Mouse (Mus musculus) kidney, postnatal 36 days (tissue): ENCODE results near the gene Ankib1.
"Not testable (repeated sequence)": the region's sequence is repeated elsewhere in the genome, so short reads cannot be mapped to it uniquely, and the experiment has no call there.

Experiments
- DNase-seq, 2 experiments: peaks; one replicate each; pipeline ENCODE4 v3.0.0; 2021 to 2022; ENCODE audit warnings: mixed read lengths in 2 of 2

The Ankib1 gene

DNA sequence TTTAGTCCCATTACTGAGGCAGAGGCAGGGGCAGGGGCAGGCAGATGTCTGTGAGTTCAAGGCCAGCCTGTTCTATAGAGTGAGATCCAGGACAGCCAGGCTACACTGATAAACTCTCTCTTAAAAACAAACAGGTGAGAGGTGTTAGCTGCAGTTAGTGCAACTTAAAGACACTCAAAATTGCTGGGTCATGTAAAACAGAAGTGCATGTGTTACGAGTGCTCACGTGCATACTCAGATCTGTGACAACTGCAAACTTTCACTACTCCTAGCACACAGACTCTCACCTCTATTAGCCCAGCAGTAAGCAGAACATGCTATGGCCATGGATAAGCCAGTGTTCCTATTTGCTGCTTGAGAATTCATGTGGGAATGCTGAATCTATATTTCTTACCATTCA is 79.3 kb downstream of the Ankib1 start:
- no peak for DNase-seq

DNA sequence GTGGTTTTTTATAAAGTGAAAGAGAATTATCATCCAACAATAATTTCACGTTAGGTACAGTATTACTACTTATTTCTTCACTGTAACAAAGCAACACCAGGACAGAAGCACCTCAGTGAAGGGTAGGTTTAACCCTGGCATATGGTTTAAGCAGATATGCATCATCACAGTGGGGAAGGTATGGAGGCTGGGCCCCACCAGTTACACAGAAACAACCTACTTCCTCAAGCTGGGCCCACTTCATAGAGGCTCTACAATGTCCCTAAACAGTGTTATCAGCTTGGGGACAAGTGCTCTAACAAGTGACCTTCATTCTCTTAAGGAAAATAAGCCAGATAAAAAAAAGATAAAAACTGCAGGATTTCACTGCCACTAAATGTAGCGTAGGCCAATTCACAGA is 79.9 kb downstream of the Ankib1 start:
- DNase-seq: no peak

DNA sequence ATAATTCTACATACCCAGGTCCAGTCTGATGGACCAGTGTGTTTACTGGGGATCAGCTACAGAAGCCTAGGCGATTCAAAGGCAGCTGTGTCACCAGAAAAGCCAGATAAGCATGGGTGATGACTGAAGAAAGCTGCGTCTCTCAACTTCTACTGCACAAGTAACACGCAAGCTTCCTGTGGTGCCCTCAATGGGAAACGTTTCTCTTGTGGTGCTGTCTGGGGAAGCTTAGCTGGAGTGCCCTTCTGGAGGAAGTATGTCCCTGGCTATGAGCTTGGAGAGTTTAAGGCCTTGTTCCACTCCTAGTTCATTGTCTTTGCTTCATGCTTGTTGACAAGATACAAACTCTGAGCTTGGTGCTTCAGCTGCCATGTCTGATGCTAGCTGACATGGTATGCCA is 83.4 kb downstream of the Ankib1 start:
- DNase-seq: no peak

- no peak for DNase-seq
These were observed 86.9 kb downstream of the Ankib1 start for GRCm38 (mm10) chr5:3715800-3716199.

DNA sequence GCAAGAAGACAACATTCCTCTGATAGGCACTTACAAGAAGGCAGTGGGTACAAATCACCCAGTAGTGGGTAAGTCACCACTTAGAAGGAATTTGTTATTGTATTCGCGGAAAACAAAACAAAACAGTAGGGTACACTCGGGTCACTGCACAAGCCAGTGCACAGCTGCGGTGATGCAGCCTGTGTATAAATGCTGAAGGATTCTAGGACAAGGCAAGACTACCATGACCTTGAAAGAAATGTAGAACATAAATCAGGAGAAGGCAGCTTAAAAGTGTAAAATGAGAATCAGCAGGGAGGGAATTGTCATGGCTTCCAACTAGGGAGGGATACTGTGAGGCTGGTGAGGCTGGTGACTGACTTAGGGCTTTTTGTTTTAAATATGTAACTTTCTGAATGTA is 100.5 kb downstream of the Ankib1 start:
- DNase-seq: no peak

GRCm38 (mm10) chr5:3700025-3700424 is 102.7 kb downstream of the Ankib1 start:
- no peak for DNase-seq

GRCm38 (mm10) chr5:3696031-3696430 is 106.7 kb downstream of the Ankib1 start:
- no peak for DNase-seq

GRCm38 (mm10) chr5:3695191-3695590 is 107.5 kb downstream of the Ankib1 start:
- no peak for DNase-seq

- no peak for DNase-seq
These were observed 109.8 kb downstream of the Ankib1 start for GRCm38 (mm10) chr5:3692956-3693355.

GRCm38 (mm10) chr5:3691283-3691682 is 111.4 kb downstream of the Ankib1 start:
- no peak for DNase-seq

- DNase-seq: no peak
These were observed 114.4 kb downstream of the Ankib1 start for GRCm38 (mm10) chr5:3688298-3688697.

DNA sequence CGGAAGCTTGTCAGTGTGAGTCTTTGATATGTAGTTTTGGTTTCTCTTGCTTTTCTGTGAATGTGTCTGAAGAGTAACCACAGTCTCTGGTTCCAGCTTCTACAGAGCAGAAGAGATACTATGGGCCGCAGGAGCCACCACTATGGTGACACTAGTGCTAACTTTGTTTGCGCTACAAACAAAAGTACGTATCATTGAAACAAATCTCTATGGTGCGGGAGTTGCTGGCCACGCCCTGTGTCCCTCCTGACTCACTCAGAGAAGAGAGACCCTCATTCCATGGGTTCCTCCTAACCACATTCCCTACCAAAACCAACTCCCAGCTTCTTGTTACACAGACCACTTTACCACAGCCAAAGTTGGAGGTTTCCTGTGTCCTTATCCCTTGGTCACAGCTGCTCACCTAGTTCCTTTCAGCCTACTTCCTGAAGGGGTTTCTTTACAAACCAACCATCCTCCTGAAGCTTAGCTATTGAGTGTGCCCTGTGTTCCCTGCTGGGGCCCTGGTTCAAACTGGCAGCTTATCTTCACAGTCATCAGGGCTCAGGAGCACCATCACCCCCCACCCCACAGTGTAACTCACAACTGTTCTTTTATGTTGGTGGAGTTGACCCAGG is 132.7 kb downstream of the Ankib1 start:
- no peak for DNase-seq

DNA sequence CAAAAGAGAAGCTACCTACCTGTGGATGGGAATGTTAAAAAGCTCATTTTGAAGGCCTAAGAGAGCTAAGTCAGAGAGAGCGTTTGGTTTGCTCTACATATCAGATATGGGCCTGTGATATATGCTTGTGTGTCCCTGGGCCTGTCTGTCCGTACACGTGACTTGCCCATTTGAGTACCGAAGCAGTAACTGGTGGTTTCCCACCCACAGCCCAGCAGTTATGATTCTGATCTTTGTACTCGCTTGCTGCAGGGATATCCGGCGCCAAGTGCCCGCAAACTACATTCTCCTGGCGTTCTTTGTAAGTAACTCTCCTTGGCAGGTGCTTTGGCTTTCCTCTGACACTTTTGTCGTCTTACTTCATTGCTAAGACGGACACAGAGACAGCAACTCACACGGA is 136.1 kb downstream of the Ankib1 start:
- DNase-seq: no peak

- DNase-seq: no peak
These were observed 137.5 kb downstream of the Ankib1 start for GRCm38 (mm10) chr5:3665225-3665624.

GRCm38 (mm10) chr5:3657085-3657484 is 145.6 kb downstream of the Ankib1 start, which contains the start of gene Gatad1:
Gene Gatad1, minus strand, starts transcription at chr5:3657185.
- no peak for DNase-seq

DNA sequence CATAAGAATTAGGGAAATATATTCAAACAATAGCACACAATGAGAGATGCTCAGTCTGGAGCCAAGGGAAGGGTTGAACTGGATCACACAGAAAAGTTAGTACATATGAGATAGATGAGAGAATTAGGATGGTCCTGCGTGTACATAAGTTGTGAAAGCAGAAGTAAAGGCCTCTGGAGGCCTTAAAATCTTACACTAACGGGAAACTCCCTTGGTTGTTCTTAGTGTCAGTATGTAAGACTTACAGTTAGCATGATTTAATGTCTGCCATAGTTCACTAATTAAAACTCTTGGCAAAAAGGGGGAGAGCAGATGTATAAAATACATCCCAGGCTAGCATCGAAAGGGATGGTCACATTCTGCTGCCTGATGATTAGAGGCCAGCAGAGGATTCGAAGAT is 148.9 kb downstream of the Ankib1 start:
- no peak for DNase-seq

GRCm38 (mm10) chr5:3652903-3653575 is 149.7 kb downstream of the Ankib1 start:
- DNase-seq: not testable (repeated sequence)

- DNase-seq: no peak
These were observed 151.1 kb downstream of the Ankib1 start for GRCm38 (mm10) chr5:3651621-3652020.

DNA sequence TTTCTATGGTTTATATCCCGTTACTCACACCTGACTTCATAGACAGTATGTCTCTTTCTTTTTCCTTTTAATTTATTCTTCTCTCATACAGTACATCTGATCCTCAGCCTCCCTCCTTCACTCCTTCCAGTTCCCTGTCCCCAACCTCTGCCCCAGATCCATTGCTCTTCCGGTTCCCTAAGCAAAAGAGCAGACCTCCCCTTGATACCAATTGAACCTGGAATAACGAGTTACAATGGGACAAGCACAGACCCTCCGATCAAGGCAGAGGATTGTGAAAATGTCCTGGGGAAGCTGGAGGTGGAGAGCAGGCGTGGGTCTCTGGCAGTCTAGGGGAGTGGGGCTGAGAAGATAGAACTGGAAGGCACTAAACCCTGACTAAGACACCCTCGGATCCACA is 151.8 kb downstream of the Ankib1 start, which contains the start of gene Tmbim7:
Tmbim7 (plus strand) TSS at position 301 of the 400 bp plus-strand sequence.
- no peak for DNase-seq

DNA sequence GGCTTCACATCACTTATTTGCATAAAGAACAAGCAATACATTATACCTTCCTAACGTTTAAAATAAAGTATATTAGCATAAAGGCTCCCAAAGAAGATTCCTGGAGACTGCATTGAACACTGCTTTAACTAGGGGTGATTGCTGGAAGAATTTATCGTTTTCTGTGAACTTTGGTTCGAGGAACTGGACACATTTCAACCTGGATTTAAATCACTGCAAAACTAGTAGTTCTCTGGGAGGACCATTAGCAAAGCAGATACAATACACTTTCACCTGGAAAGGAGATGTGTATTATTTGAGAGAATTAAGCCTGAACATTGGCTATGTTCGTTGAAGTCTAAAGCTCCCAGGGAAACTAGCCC is 153.9 kb downstream of the Ankib1 start:
- DNase-seq: no peak

GRCm38 (mm10) chr5:3648206-3648848 is 154.4 kb downstream of the Ankib1 start:
- peak in 1 of 2 experiments; percentile 16 for DNase-seq

- DNase-seq: peak; percentile 96
These were observed 155.0 kb downstream of the Ankib1 start for GRCm38 (mm10) chr5:3647708-3648121.

GRCm38 (mm10) chr5:3646991-3647707 is 155.6 kb downstream of the Ankib1 start:
- peak; percentile 53 to 81 for DNase-seq
